Mouse (Mus musculus) liver, postnatal 0 days (tissue): Measurements from ENCODE around the gene Fgd3. TPM values are rescaled to one million over a fixed set of nuclear protein-coding genes. Genes with fewer than 3 reads are reported as not detected.

Experiments used
- ATAC-seq: fragments of 200-750 bp; cut with Nextera tagmentation; 2 replicates; pipeline ENCODE4 v1.8.0; 2017; ENCODE audit warnings: mild to moderate bottlenecking, moderate library complexity
- DNase-seq: peaks from one replicate; pipeline ENCODE4 v3.0.0-alpha.2; 2016
- H3K27ac ChIP-seq: fragments of 300-500 bp; sonication (generic); 2 replicates; pipeline ENCODE4 v1.5.1; 2014; ENCODE audit warnings: antibody characterized with exemption, moderate library complexity, mild to moderate bottlenecking, low read depth
- H3K27me3 ChIP-seq: fragments of 300-500 bp; sonication (generic); 2 replicates; pipeline ENCODE4 v1.6.1; 2014; ENCODE audit warnings: low read length, control low read depth, mixed read lengths; ENCODE audit not compliant: insufficient read depth
- H3K36me3 ChIP-seq: fragments of 300-500 bp; sonication (generic); replicated peaks from 2 replicates; pipeline ENCODE4 v1.6.1; 2014; ENCODE audit warnings: mild to moderate bottlenecking, control low read depth, low read length, moderate library complexity, mixed read lengths; ENCODE audit not compliant: insufficient read depth
- H3K4me1 ChIP-seq: fragments of 300-500 bp; sonication (generic); 2 replicates; pipeline ENCODE4 v1.6.1; 2014; ENCODE audit warnings: antibody characterized with exemption, mild to moderate bottlenecking, control low read depth; ENCODE audit not compliant: insufficient read depth
- H3K4me2 ChIP-seq: fragments of 300-500 bp; sonication (generic); 2 replicates; pipeline ENCODE4 v1.6.1; 2014; ENCODE audit warnings: low read depth, mild to moderate bottlenecking, low read length, moderate library complexity, mixed read lengths
- H3K4me3 ChIP-seq: fragments of 300-500 bp; sonication (generic); 2 replicates; pipeline ENCODE4 v1.5.1; 2014; ENCODE audit warnings: low read depth, low read length
- H3K9ac ChIP-seq: fragments of 300-500 bp; sonication (generic); replicated peaks from 2 replicates; pipeline ENCODE4 v1.6.1; 2014; ENCODE audit warnings: mild to moderate bottlenecking, moderate library complexity
- H3K9me3 ChIP-seq: fragments of 300-500 bp; sonication (generic); 2 replicates; pipeline ENCODE4 v1.6.1; 2016; ENCODE audit warnings: mild to moderate bottlenecking, control low read depth, low read length, mixed read lengths
- CTCF ChIP-seq: sonication (generic); IDR thresholded peaks from 2 replicates; pipeline ENCODE4 v1.5.1; 2016; ENCODE audit warnings: antibody characterized with exemption, low read depth
- EP300 ChIP-seq: IDR thresholded peaks from 2 replicates; pipeline ENCODE4 v1.6.1; 2016; ENCODE audit warnings: antibody characterized with exemption, low read depth, mild to moderate bottlenecking
- WGBS: fragments of 180-500 bp; shearing (Covaris S2); extraction: QIAGEN DNeasy Blood & Tissue Kit; methylation state at CpG from one replicate; pipeline ENCODE4 v1.1.7; 2014; ENCODE audit not compliant: insufficient replicate concordance; 5-methylcytosine and 5-hydroxymethylcytosine counted together
- polyA plus RNA-seq: library from polyadenylated mRNA; unstranded; fragments of >200 nt; fragmentation: Nextera tagmentation; extraction: Ambion mirVana; gene quantifications from 2 replicates; pipeline ENCODE4 v1.2.1, GENCODE M21; 2015

The Fgd3 gene
- polyA plus RNA-seq, 1 experiment from 2014 or later = 0.62 TPM

DNA sequence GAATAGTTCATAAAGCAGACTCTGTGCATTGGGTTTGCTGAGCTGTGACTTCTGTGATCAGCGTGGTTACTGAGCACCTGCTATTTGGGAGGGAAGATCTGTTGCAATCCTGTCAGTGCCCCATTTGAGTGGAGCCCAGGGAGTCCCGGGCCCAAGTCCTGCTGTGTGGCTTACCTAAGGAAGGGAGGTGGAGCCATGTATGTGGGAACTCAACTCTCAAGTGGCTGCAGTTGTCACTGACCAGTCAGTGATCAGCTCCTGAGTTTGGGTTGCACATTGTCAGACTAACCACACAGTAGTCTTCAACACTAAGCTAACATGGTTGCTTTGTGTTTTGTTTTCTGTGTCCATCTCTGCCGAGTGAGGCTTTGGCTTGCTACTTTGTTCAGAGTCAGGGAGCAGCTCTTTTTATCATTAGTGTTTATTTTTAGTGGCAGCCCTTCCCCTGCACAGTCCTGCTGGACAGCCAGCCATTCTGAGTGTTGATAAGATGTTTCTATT, 40.8 kb upstream of the Fgd3 start:
- DNase-seq (no peak), ATAC-seq (peak; percentile 36)
- 11% methylated on average over 3 of the region's 3 CpGs for WGBS

DNA sequence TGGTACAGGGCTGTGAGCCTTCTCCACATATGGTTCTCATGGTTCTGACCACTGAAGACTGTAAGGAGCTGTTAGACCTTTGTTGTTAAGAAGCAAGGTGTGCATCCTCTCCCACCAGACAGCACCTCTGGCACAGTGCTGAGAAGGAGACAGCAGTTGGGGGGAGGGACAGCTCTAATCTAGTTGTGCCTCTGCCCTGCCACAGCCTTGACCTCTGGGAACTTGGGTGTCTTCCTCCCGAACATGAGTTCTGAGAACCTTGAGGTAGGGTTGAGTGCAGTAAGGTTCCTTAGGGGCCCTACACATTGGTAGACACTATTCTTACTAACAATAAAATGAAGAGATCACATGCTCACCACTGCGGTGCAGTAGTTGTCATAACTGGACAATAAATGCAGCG, 38.1 kb upstream of the Fgd3 start:
- Histone ChIP-seq H3K36me3 (no peaks in the 10 kb centered on the region), H3K4me2 (no peak overlapping the region), H3K4me3 (no peak overlapping the region), H3K9me3 (no peaks in the 10 kb centered on the region), H3K27ac (no peak overlapping the region), H3K27me3 (no peaks in the 10 kb centered on the region), H3K9ac (no peak overlapping the region), H3K4me1 (peaks cover 21% of the 10 kb centered on the region)
- no peak for TF ChIP-seq EP300
- TF ChIP-seq CTCF = no peak
- DNase-seq (no peak), ATAC-seq (no peak)
- WGBS = 77% methylated on average over 3 of the region's 3 CpGs

More for the DNA sequence above, 40.8 kb upstream of the Fgd3 start:
- no peak overlapping the region for H3K4me3 ChIP-seq
- no peak overlapping the region for H3K27ac ChIP-seq
- H3K27me3 ChIP-seq = no peaks in the 10 kb centered on the region
- TF ChIP-seq EP300 (no peak), CTCF (no peak)
- H3K4me2 ChIP-seq = no peak overlapping the region
- no peaks in the 10 kb centered on the region for H3K36me3 ChIP-seq
- peaks cover 20% of the 10 kb centered on the region for H3K4me1 ChIP-seq
- no peak overlapping the region for H3K9ac ChIP-seq
- no peaks in the 10 kb centered on the region for H3K9me3 ChIP-seq

DNA sequence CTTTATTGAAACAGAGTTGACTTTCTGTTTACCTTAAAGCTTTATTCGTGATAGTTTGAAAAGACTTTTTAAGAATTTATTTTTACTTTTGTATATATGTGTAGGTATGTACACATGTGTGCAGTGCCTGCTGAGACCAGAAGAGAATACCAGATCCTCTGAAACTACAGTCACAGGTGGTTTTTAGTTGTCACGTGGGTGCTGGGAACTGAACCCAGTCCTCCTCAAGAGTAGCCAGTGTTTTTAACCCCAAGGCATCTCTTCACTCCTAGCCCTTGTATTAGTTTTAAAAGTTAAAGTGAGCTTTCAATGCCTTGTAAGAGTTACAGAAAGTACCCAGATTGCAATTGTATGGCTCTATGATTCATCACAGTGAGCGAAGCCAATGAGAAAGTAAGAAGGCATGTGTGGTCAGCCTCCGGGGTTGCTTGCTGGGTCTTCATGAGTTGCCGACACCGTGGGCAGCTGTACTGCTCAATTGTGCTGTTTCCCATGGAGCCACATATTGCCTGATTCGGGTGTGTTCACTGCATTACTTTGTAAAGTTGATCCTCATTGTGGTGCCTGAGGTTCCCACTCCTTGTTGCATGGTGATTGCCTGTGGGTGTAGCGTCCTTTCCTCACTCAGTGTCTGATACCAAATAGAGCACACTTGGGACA, 37.4 kb upstream of the Fgd3 start:
- Histone ChIP-seq H3K9ac (no peak overlapping the region), H3K27ac (no peak overlapping the region), H3K4me1 (peaks cover 21% of the 10 kb centered on the region), H3K36me3 (no peaks in the 10 kb centered on the region), H3K4me2 (no peak overlapping the region), H3K9me3 (no peaks in the 10 kb centered on the region), H3K4me3 (no peak overlapping the region), H3K27me3 (no peaks in the 10 kb centered on the region)
- no peak for TF ChIP-seq CTCF
- TF ChIP-seq EP300 = no peak
- DNase-seq (no peak), ATAC-seq (no peak)
- WGBS = 89% methylated on average over 8 of the region's 8 CpGs

DNA sequence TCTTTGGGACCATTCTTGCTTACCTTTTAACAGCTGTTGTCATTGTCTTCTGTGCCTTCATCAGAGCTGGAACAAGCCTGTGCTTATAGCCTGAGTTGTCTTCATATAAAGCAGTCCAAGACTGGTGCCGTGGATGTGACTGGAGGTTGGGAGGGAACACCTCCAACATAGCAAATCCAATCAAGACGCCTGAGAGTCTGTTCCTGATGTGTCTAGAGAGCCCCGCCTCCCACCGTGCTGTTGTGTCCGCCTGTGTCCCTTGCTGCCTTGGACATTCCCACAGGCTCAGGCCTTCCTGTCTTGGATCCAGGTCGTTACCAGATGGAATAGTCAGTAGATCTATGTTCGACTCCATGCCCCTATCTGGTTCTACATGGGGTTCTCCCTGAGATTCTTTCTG, 36.0 kb upstream of the Fgd3 start:
- no peak overlapping the region for H3K4me3 ChIP-seq
- H3K27ac ChIP-seq = no peak overlapping the region
- no peak overlapping the region for H3K4me2 ChIP-seq
- no peaks in the 10 kb centered on the region for H3K36me3 ChIP-seq
- peaks cover 21% of the 10 kb centered on the region for H3K4me1 ChIP-seq
- 82% methylated on average over 7 of the region's 7 CpGs for WGBS
- no peak for TF ChIP-seq EP300
- no peak for TF ChIP-seq CTCF
- H3K9me3 ChIP-seq = no peaks in the 10 kb centered on the region
- no peaks in the 10 kb centered on the region for H3K27me3 ChIP-seq
- H3K9ac ChIP-seq = no peak overlapping the region
- ATAC-seq (no peak), DNase-seq (no peak)

DNA sequence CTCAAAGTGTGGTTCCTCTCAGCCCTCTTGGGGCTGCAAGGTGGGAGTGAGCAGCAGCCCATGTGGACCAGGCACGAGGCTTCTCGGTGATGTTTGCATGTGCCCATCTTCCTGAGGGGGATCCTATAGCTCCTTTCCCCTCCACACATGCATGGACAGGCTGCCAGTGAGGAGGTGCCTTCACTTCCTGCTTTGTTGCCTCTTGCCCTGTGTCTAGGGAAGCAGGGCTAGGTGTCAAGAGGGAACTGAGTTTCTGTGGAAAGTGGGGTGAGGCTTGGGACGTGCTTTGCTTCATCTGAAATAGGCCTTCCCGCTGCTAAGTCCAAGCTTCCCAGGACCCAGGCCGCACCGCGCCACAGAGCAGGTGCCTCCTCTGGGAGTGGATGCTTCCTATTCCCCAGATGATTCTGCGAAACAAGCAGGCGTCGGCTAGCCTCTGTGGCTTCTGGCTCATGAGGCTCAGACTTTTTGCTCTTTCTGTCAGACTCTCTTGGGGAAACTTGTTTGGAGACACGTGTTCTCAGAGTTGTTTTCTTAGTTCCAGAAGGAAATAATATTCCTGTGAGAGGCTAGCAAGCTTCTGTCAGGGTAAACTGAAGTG, 35.5 kb upstream of the Fgd3 start:
- H3K4me1 ChIP-seq = peaks cover 19% of the 10 kb centered on the region
- H3K9ac ChIP-seq = no peak overlapping the region
- WGBS = 79% methylated on average over 11 of the region's 11 CpGs
- ATAC-seq (no peak), DNase-seq (no peak)
- H3K4me2 ChIP-seq = no peak overlapping the region
- H3K9me3 ChIP-seq = no peaks in the 10 kb centered on the region
- TF ChIP-seq EP300 (no peak), CTCF (no peak)
- no peaks in the 10 kb centered on the region for H3K36me3 ChIP-seq
- no peak overlapping the region for H3K27ac ChIP-seq
- no peaks in the 10 kb centered on the region for H3K27me3 ChIP-seq
- H3K4me3 ChIP-seq = no peak overlapping the region

DNA sequence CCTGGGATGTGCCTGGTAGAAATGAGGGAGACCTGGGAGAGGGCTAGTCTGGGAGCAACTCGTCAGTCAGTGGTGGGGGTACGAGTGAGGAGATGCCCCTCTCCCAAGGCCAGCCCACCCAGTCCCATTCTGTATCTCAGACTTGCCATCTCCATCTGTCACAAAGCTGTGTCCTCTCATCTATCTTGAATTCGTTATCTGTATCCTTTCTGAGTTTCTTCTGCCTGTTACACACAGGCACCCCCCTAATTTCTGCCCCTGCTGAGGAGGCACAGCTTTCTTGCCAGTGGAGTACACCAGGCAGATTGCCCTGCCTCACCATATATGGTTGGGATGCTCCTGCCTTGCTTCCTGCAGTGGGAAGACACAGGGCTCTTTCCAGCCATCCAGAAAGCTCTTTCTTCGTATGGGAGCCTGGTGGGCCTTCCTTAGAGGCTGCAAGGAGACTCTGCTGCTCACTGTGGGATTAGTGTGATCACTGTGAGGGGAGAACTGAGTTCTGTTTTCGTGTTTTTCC, 33.9 kb upstream of the Fgd3 start:
- no peak for TF ChIP-seq EP300
- no peak for TF ChIP-seq CTCF
- ATAC-seq (no peak), DNase-seq (no peak)
- Histone ChIP-seq H3K9ac (no peak overlapping the region), H3K4me1 (peaks cover 23% of the 10 kb centered on the region), H3K27ac (no peak overlapping the region), H3K36me3 (no peaks in the 10 kb centered on the region), H3K27me3 (no peaks in the 10 kb centered on the region), H3K4me2 (no peak overlapping the region), H3K9me3 (no peaks in the 10 kb centered on the region), H3K4me3 (no peak overlapping the region)
- WGBS = 79% methylated on average over 5 of the region's 5 CpGs
